In the genomic region with DNA sequence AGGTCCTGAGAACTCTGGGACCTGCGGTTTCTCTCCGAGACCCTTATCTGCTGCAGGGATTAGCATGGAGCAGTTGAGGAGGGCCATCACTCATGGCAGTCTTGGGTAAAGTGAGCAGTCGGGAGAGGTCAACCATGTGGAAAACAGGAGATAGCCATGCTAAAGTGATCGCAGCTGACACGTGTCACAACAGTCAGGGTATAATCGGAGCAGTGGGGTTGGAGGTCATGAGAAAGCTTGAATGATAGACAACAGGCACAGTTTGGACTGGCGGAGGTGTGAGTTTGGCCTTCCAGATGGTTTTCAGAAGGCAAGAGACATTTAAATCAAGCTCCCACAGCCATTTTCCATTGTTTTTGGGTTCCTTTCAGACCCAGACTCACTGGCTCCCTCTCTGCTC, we compare ENCODE assay signal across 14 mouse cellular contexts.
"Had no signal": no experiment of that assay in that cellular context is flagged by ENCODE, and none has a peak within 500 bp of the region (broad histone marks: within the 10 kb centered on the region; RNA-seq: fewer than 3 reads in every experiment).

No protein-coding gene starts in this region.

- ATAC-seq: midbrain, embryonic 16.5 days had no signal

- H3K9me3 ChIP-seq: limb, embryonic 13.5 days; midbrain, embryonic 10.5 days; neural tube, embryonic 13.5 days had no signal

- DNase-seq: kidney, adult 11 months; kidney, adult 9 months; kidney, postnatal 14 days; layer of hippocampus, adult 9-11 months; layer of hippocampus, postnatal 36 days; left cerebral cortex, postnatal 4 days; right cerebral cortex, adult 18-20 months; right cerebral cortex, postnatal 25 days; thymus, postnatal 36 days had no signal

- H3K4me2 ChIP-seq: limb, embryonic 13.5 days; liver, embryonic 11.5 days; neural tube, embryonic 13.5 days had no signal

- H3K4me1 ChIP-seq: limb, embryonic 13.5 days; neural tube, embryonic 13.5 days had no signal

- H3K27ac ChIP-seq: limb, embryonic 13.5 days; midbrain, embryonic 10.5 days; neural tube, embryonic 13.5 days had no signal

- H3K9ac ChIP-seq: limb, embryonic 13.5 days; neural tube, embryonic 13.5 days had no signal

- H3K27me3 ChIP-seq: limb, embryonic 13.5 days; neural tube, embryonic 13.5 days had no signal

- H3K4me3 ChIP-seq: limb, embryonic 13.5 days; midbrain, embryonic 10.5 days; neural tube, embryonic 13.5 days had no signal
